Mouse (Mus musculus): ENCODE data around the gene Tinagl1. TPM values are rescaled to one million over a fixed set of nuclear protein-coding genes. Genes with fewer than 3 reads are reported as not detected.
A peak's percentile ranks its signal among the peaks of the same experiment; 100 is the strongest.

The Tinagl1 gene
- total RNA-seq (2015) (11.4 and 12.3 TPM in 2 replicates), total RNA-seq (2017) (8.3 and 13.7 TPM in 2 replicates)

GRCm38 (mm10) chr4:130175072-130175711, at the start of gene Tinagl1:
TSS of gene Tinagl1 (minus strand) at chr4:130175122.
- ATAC-seq (ENCODE audit: poor library complexity, severe bottlenecking): peak; percentile 50

DNA sequence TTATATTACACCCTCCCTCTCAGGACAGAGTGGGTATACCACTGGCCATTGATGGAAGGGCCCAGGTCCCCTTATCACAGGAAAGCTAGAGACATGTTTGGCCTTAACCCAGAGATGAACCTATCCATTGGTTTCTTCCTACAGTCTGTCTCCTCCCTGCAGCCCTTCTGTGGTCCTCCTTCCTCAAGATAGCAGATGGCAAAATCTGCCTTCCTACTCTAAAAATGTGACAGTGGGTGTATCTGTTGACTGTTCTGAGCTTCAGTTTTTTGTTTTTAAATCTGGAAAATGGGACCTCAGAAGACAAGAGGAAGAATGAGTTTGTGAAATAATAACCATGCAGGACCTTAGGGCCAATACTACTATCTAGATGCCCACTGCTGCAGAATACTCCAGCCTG, 49.1 kb upstream of the Tinagl1 start:
- ATAC-seq (ENCODE audit: poor library complexity, severe bottlenecking): no peak

DNA sequence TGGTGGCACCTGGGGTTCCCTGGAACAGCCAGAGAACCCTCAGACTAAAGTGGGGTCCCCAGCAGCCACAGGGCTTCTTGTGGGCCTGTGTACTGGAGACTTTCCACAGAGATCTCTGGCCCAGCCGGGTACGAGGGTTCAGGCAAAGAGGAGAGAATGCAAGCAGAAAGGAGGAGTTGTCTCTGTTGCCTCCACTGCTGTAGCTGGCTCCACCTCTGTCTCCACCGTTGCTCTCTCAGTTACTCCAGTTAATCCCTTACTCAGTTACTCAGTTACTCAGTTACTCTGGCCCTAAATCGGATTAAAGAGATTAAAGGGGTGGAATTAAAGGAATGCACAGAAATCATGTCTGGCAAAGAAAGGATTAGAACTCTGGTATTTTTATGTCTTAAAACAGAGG, 47.3 kb upstream of the Tinagl1 start, which contains the start of gene Gm853:
Gene Gm853 (minus strand): TSS at position 223 of the 400 bp plus-strand sequence.
- ATAC-seq (ENCODE audit: poor library complexity, severe bottlenecking): no peak

DNA sequence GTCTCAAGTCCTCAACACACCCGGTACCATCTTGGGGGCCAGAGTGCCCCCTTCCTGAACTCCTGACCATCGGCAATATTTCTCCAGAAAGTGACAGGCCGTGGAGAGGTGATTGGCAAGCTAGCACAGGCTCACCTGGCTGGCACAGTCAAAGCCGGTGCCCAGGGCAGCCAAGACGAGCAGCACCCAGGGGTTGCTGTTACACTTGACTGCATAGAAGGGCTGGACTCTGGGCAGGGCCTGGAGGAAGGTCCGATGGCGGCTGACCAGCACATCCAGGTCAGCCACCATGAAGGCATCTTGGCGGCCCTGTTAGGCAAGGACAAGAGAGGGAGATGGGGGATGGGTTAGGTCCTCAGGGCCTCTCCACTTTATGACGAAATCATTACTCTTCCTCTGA, 45.3 kb upstream of the Tinagl1 start:
- ATAC-seq (ENCODE audit: poor library complexity, severe bottlenecking): no peak

GRCm38 (mm10) chr4:130215392-130215791, 40.5 kb upstream of the Tinagl1 start:
- ATAC-seq (ENCODE audit: poor library complexity, severe bottlenecking): no peak

DNA sequence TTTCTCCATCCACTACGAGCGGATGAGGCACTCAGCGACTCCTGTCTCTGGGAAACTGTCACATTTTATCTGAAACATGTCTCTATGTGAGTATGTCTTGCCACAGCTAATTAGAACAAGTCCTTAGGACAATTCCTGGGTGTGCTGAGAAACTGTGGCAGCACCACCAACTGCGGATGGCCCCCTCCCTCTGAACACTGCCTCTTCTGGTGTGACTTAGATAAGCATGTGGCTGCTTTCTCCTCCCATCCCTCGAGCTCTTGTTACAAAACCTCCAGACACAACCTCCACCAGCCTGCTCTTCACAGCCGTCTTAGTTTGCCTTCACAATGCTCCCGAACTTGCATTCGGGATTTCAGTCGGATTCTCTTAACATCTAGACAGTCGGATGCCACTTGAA, 38.9 kb upstream of the Tinagl1 start:
- ATAC-seq (ENCODE audit: poor library complexity, severe bottlenecking): no peak

DNA sequence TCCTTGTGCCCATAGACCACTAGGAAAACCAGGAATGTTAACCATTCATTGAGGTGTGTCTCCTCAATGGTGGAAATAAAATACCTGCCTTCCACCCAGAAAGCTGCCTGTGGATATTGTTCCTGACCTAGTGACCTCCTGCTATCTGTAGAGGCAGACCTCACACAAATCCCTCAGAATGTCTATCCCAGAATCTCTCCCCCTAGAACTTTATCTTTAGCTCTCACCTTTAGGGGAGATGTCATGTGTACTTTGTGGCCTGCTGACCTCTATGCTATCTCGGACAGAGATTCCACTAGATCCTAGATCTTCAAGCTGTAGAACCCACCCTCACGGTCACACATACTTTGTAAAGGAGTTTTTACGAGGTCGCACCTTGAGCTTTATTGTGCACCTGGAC, 38.3 kb upstream of the Tinagl1 start:
- ATAC-seq (ENCODE audit: poor library complexity, severe bottlenecking): no peak

DNA sequence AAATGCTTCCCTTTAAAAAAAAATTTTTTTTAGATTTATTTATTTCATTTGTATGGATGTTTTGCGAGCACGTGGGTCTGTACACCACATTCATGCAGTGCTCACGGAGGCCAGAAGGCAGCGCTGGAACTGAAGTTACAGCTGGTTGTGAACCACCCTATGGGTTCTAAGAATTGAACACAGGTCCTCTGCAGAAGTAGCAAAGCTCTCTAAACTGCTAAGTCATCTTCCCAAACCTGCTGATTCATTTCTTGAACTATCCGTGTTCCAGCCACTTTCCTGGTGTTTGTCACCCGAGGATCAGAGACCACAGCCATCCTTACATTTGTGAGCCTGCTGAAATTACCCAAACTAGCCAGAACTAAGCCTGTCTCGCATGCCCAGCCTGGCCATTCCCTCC, 37.5 kb upstream of the Tinagl1 start:
- ATAC-seq (ENCODE audit: poor library complexity, severe bottlenecking): no peak

DNA sequence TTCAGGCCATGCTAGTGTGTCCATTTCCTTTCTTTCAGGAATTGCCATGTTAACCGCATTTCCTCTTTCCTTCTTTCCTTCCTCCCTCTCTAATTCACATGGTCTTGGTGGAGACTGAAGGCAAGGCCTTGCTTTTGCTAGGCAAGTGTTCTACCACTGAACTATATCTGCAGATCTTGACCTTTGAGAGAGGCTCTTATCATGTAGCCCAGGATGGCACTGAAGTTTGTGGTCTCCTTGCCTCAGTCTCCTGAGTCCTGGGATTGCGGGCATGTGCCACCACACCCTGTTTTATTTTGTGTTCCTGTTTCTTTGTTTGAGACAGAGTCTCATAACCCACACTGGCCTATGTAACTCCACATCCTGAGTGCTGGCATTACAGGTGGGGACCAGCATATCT, 36.9 kb upstream of the Tinagl1 start:
- ATAC-seq (ENCODE audit: poor library complexity, severe bottlenecking): no peak

DNA sequence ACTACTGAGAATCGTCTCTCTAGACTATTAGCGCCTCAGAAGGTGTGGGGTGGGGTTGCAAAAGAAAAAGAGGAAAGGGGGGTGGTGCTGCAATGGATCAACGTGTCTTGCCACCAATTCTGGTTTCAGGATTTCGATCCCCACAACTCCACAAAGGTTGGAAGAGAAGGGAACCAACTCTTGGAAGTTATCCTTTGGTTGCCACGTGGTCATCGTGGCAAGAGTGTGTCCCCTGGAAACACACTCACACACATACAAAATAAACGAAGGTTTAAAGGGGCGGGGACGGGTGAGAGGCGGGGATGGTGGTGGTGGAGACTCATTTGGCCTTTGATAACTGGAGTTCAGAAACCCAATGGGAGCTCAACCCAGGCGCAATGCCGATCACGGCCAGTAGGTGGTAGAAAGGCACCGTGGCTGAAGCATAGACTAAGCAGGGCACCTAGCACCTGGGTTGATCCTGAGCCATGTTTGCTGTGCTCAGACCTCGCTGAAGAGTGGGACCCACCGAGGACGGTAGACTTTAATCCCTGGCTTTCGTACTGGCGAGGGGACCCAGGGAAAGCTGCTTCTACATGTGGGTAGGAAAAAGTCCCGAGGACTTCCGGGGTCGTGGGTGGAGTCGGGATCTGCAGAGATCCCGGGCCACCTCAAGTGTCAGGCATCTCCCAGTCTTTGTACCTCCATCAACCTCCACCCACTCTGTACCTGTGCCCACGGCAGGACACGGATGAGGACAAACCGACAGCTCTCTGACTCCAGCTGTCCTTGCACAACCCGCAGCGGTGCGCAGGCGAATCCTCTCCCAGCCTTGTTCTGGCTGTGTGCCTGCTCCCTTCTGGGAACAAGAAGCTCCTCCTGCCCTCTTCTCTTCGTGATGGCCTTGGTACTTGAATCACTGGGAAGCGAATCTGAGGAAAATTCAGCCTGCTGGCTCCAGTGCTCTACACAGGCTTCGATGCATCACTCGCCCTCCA, 24.1 kb upstream of the Tinagl1 start:
- ATAC-seq (ENCODE audit: poor library complexity, severe bottlenecking): peak; percentile 93

GRCm38 (mm10) chr4:130196542-130196941, 21.6 kb upstream of the Tinagl1 start:
- ATAC-seq (ENCODE audit: poor library complexity, severe bottlenecking): no peak

GRCm38 (mm10) chr4:130195924-130196323, 21.0 kb upstream of the Tinagl1 start:
- no peak for ATAC-seq (ENCODE audit: poor library complexity, severe bottlenecking)

GRCm38 (mm10) chr4:130192266-130192665, 17.3 kb upstream of the Tinagl1 start:
- ATAC-seq (ENCODE audit: poor library complexity, severe bottlenecking): no peak

DNA sequence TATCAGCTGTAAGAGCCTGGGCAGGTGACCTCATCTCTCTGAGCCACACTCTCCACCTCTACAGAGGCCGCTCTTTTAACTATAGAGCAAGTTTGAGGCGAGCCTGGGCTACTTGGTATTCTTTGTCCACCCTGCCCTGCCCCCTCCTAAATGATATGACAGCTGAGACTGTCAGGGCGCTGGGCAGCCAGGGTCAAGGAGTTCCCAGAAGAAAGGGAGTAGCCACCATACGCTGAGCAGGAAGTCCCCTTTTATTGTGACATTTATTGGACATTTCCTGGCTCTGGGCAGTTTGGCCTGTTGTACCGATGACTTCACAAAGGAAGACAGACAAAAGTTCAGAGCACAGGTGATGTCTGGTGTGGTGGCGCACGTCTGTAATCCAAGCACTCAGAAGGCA, 14.7 kb upstream of the Tinagl1 start:
- no peak for ATAC-seq (ENCODE audit: poor library complexity, severe bottlenecking)

DNA sequence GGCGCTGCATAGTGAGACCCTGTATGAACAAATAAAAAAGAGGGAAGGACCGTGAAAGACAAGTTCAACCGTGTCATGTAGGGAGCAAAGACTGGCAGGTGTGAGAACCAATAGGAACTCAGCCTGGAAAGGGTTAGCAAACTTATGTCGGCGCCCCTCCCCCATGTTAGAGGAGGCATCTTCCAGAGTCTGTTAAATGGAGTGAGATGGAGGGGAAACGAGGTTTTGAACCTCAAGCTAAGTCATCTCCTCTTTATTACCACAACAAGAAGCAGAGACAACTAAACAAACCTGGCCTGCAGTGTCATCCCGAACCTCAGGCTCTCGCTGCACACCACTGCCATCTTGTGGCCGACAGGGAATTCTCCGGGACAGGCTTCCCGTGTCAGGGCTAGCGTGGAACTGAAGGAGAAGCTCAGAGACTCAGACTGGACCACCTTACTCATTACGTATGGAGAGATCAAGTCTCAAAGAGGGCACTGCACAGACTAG, 13.9 kb upstream of the Tinagl1 start:
- ATAC-seq (ENCODE audit: poor library complexity, severe bottlenecking): peak; percentile 100

GRCm38 (mm10) chr4:130186891-130187290, 12.0 kb upstream of the Tinagl1 start:
- no peak for ATAC-seq (ENCODE audit: poor library complexity, severe bottlenecking)

- no peak for ATAC-seq (ENCODE audit: poor library complexity, severe bottlenecking)
These were observed 11.5 kb upstream of the Tinagl1 start for GRCm38 (mm10) chr4:130186450-130186849.

DNA sequence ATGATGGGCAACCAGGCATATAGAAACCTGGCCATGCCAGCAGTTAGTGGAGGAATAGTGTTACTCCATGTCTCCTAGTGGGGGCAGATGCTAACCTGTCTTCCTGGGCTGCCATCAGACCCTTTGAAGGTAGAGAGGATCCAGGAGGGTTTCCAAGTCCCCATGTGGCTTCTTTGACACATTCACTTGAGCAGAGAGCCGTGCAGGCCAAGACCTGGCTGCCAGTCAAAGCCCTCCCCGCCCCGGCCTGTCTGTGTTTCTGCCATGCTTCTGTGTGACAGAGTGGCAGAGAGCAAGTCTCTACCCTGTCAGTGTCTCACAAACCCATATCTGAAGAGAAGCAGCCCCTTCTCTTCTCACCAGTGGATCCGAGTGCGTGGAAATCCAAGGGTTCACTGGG, 9.0 kb upstream of the Tinagl1 start:
- no peak for ATAC-seq (ENCODE audit: poor library complexity, severe bottlenecking)

DNA sequence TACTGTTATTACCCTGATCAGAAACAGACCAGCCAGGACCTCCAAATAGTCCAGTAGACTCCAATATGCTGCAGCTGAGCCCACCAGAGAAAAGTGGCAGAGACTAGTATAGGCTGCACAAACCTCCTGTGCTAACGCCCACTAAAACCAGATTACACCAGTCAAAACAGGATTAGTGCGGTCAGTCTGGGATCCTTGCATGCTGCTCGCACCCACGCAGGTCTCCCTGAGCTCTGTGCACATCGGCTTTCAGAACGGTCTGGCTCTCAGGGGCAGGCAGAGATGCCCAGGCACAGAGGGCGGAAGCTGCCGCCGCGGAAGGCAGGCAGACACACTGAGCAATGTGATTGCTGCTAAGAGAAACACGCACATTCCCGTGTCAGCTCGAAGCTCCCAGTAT, 8.1 kb upstream of the Tinagl1 start:
- no peak for ATAC-seq (ENCODE audit: poor library complexity, severe bottlenecking)

- no peak for ATAC-seq (ENCODE audit: poor library complexity, severe bottlenecking)
These were observed 7.0 kb upstream of the Tinagl1 start for GRCm38 (mm10) chr4:130181886-130182285.

DNA sequence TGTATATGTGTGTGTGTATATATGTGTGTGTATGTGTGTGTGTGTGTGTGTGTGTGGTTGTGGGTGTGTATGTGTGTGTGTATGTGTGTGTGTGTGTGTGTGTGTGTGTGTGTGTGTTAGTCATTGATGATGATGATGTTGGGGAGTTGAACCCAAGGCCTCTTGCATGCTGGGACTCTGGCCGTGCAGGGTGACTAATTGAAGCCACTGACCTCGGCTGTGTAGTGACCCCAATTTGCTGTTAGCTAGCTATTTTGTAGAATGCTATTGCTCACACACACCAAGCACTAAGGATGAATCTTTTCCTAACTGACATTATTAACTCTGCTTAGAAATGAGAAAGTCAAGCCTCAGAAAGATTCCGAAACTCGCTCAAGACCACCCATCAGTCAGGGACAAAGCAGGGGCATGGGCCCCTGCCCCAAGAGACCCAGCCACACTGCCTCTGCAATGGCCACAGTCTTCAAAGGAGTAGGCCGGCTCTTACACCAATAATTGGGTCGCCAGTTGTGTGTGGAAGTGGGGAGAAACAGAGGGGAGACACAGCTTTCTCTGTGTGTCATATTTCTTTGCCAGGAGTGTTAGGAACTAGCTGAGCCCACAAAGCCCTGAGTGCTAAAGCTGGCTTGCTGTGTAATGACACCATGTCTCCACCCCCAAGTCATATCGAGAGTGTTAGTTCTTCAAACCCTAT, 6.1 kb upstream of the Tinagl1 start:
- no peak for ATAC-seq (ENCODE audit: poor library complexity, severe bottlenecking)
